Mouse (Mus musculus) limb, embryonic 15.5 days (tissue): ENCODE measurements at regions not wholly inside any gene's neighbourhood (a gene's known extent, or its start where the extent isn't known, plus 50 kb on each side); places are given as distances from the start of the nearest gene placed in this dataset.

ENCODE experiments used
- ATAC-seq: fragments of 200-750 bp; cut with Nextera tagmentation; 2 replicates; pipeline ENCODE4 v1.8.0; 2017; ENCODE audit warnings: low read depth, moderate TSS enrichment; ENCODE audit not compliant: insufficient number of reproducible peaks, low FRiP score, low TSS enrichment
- H3K27ac ChIP-seq: fragments of 300-500 bp; sonication (generic); 2 replicates; pipeline ENCODE4 v1.5.1; 2015; ENCODE audit warnings: moderate library complexity, mild to moderate bottlenecking, inconsistent platforms
- H3K27me3 ChIP-seq: fragments of 300-500 bp; sonication (generic); 2 replicates; pipeline ENCODE4 v1.6.1; 2015; ENCODE audit warnings: inconsistent platforms
- H3K36me3 ChIP-seq: fragments of 300-500 bp; sonication (generic); 2 replicates; pipeline ENCODE4 v1.6.1; 2015; ENCODE audit warnings: inconsistent platforms
- H3K4me1 ChIP-seq: fragments of 300-500 bp; sonication (generic); 2 replicates; pipeline ENCODE4 v1.6.1; 2015; ENCODE audit warnings: inconsistent platforms
- H3K4me2 ChIP-seq: fragments of 300-500 bp; sonication (generic); 2 replicates; pipeline ENCODE4 v1.6.1; 2015; ENCODE audit warnings: mild to moderate bottlenecking, inconsistent platforms
- H3K4me3 ChIP-seq: fragments of 300-500 bp; sonication (generic); 2 replicates; pipeline ENCODE4 v1.5.1; 2015; ENCODE audit warnings: mild to moderate bottlenecking, inconsistent platforms
- H3K9ac ChIP-seq: fragments of 300-500 bp; sonication (generic); 2 replicates; pipeline ENCODE4 v1.6.1; 2015; ENCODE audit warnings: inconsistent platforms
- H3K9me3 ChIP-seq: fragments of 300-500 bp; sonication (generic); 2 replicates; pipeline ENCODE4 v1.6.1; 2016; ENCODE audit warnings: inconsistent platforms
- WGBS: fragments of 180-500 bp; shearing (Covaris S2); methylation state at CpG from one replicate; pipeline ENCODE4 v1.1.7; 2015; 5-methylcytosine and 5-hydroxymethylcytosine counted together

DNA sequence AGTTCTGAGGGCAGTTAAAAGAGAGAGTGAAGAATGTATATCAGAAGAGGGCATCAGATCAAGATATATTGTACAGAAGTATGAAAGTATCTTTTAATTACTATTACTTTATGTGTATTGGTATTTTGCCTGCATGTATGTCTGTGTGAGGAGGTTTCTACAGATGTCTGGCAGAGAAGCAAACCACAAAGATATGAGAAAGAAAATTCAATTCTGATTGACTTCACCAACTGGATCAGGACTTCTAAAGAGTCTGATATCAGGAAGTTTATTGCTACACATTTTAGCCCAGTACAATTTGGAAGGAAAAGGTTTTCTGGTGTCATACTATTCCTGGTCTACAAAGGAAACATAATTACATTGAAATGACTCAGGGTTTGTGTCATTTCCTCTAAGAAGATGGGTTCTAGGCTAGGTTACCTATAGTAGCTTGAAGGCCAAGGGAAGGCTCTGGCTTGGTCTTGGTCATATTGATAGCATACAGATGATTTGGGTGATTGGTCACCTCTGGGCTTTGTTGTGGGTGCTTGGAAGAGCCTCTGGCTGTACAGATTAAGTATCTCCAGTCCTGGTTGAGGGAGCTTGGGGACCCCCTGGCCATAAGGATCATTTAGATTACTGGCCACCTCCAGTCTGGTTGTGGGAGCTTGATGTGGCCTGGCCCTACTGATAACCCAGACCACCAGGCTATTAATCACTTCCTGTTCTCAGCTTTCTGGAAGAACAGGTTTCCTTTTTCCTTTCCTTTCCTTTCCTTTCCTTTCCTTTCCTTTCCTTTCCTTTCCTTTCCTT is 275.1 kb upstream of the Pkn2 start:
- H3K27me3 ChIP-seq: no peaks in the 10 kb centered on the region
- H3K4me3 ChIP-seq: no peak overlapping the region
- no peak overlapping the region for H3K9ac ChIP-seq
- no peak overlapping the region for H3K4me2 ChIP-seq
- no peak for ATAC-seq
- no peaks in the 10 kb centered on the region for H3K36me3 ChIP-seq
- H3K9me3 ChIP-seq: no peaks in the 10 kb centered on the region
- H3K4me1 ChIP-seq: no peaks in the 10 kb centered on the region
- H3K27ac ChIP-seq: no peak overlapping the region

DNA sequence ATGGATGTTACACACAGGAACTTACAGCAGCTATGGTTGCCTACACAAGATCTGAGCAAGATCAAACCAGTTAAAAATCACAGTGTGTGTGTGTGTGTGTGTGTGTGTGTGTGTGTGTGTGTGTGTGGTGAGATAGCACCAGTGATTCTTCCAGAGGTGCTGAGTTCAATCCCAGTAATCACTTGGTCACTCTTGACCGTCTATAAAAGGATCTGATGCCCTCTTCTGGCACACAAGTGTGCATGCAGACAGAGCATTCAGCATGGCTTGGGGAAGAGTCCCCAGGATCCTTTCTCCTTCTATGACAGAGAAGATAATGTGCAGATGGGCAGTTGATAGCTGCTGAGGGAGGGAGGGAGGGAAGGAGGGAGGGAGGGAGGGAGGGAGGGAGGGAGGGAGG is 274.4 kb upstream of the Pkn2 start:
- no peak overlapping the region for H3K4me2 ChIP-seq
- no peaks in the 10 kb centered on the region for H3K9me3 ChIP-seq
- WGBS: 27% methylated on average over 1 of the region's 1 CpGs
- no peaks in the 10 kb centered on the region for H3K4me1 ChIP-seq
- no peaks in the 10 kb centered on the region for H3K36me3 ChIP-seq
- ATAC-seq: no peak
- H3K27ac ChIP-seq: no peak overlapping the region
- no peak overlapping the region for H3K9ac ChIP-seq
- H3K4me3 ChIP-seq: no peak overlapping the region
- H3K27me3 ChIP-seq: no peaks in the 10 kb centered on the region

DNA sequence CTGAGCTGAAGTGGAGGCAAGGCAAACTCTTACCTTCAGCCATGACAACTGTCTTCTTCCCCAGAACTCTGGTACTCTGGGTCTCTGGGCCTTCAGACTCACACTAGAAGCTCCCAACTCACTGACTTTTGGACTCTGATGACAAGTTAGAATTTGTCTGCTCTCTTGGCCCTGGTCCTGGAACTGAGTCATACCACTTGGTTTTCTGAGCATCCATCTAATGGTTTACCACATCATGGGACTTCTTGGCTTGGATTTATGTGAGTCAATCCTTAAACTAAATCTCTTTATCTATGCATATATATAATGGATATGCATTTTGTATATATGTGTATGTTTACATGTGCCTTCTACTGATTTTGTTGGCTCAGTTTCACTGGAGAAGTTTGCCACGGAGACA is 273.8 kb upstream of the Pkn2 start:
- no peaks in the 10 kb centered on the region for H3K9me3 ChIP-seq
- no peak for ATAC-seq
- no peaks in the 10 kb centered on the region for H3K27me3 ChIP-seq
- no peak overlapping the region for H3K9ac ChIP-seq
- H3K4me3 ChIP-seq: no peak overlapping the region
- H3K36me3 ChIP-seq: no peaks in the 10 kb centered on the region
- no peaks in the 10 kb centered on the region for H3K4me1 ChIP-seq
- H3K4me2 ChIP-seq: no peak overlapping the region
- 89% methylated on average over 1 of the region's 1 CpGs for WGBS
- H3K27ac ChIP-seq: no peak overlapping the region

DNA sequence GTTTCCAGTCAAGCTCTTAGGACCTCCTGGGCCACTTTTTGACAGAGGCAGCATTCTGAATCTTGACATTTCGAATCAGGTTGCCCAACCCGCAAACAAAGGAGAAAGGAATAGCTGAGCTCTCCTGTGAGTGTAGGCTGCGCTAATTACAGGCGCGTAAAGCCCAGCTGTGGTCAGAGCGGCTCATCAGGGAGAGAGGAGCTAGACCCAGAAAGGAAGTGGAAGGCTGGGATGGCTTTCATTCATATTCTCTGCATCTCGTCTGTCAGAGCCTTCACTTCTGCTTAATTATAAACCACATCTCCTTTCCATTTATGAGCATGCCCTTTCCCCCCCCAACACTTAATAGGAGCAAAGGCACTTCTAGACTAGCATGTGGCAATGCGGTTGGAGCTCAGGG is 265.7 kb upstream of the Pkn2 start:
- Histone ChIP-seq H3K27me3 (no peaks in the 10 kb centered on the region), H3K4me1 (no peaks in the 10 kb centered on the region), H3K4me3 (no peak overlapping the region), H3K36me3 (no peaks in the 10 kb centered on the region), H3K4me2 (no peak overlapping the region), H3K9me3 (no peaks in the 10 kb centered on the region), H3K9ac (no peak overlapping the region), H3K27ac (no peak overlapping the region)
- ATAC-seq: no peak
- 52% methylated on average over 8 of the region's 8 CpGs for WGBS

DNA sequence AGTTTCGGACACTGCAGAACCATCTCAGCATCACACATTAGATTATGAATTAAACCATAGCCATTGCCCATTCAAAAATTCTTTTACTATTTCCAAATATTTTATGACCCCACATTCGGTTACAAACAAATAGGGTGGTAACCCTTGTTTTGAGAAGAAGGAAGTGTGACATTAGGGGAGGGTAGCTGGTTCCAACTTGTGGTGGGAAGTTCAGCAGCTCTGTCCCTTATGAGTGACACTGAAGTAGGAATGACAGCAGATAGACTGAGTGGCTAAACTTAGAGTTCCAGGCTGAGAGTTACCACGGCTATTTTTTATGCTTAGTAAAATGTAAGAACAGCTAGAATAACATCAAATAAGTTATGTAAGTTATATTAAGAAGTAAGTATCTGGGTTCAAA is 257.1 kb upstream of the Pkn2 start:
- Histone ChIP-seq H3K4me1 (no peaks in the 10 kb centered on the region), H3K9ac (no peak overlapping the region), H3K4me3 (no peak overlapping the region), H3K9me3 (no peaks in the 10 kb centered on the region), H3K36me3 (no peaks in the 10 kb centered on the region), H3K27me3 (no peaks in the 10 kb centered on the region), H3K4me2 (no peak overlapping the region), H3K27ac (no peak overlapping the region)
- ATAC-seq: no peak
- 86% methylated on average over 3 of the region's 3 CpGs for WGBS

DNA sequence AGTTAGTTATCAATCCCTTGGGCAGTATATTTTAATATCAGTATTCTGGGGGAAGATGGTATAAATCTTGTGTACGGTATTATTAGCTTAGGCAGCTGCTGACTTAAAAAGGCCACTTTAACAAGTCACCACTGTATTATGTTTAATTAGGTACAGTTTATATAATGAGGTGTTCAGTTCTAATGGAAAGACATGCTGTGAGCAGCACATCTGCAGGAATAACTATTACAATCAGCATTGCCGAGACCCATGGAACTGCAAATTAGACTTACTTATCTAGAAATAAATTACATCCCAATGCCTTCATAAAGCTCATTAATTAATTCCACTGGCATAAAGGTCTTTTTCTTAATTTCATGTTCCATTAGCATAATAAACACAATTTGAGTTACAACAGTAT is 252.7 kb upstream of the Pkn2 start:
- no peaks in the 10 kb centered on the region for H3K4me1 ChIP-seq
- H3K4me2 ChIP-seq: no peak overlapping the region
- no peak overlapping the region for H3K27ac ChIP-seq
- no peaks in the 10 kb centered on the region for H3K9me3 ChIP-seq
- no peak for ATAC-seq
- 33% methylated on average over 2 of the region's 2 CpGs for WGBS
- no peaks in the 10 kb centered on the region for H3K36me3 ChIP-seq
- H3K9ac ChIP-seq: no peak overlapping the region
- H3K4me3 ChIP-seq: no peak overlapping the region
- H3K27me3 ChIP-seq: no peaks in the 10 kb centered on the region

DNA sequence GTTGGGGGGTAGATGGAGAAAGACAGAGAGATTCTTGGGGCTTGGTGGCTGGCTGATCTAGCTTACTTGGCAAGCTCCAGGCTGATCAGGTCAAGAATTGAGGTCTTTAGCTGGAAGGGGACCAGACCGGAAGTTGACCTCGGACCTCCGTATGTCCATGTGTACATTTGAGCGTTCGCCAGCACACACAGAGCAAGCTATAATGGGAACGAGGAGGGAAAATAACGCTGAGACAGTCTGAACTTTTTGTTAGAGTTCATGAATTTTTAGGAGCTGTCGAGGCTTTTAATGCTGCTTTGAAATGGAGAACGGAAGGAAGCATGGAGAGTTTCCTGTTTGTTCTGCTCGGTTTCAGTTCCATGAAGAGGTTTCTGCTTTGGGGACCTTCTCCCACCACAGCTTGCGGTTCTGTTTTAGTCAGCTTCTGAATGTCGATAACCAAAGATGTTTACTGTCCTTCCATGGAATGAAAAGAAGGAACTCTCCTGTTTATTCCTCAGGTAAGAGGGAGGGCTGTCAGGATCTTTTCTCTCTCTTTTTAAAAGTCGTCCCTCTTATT is 226.0 kb upstream of the Pkn2 start:
- Histone ChIP-seq H3K36me3 (no peaks in the 10 kb centered on the region), H3K4me1 (0 out of 2 replicates have a peak, but pooled peaks cover 3% of the 10 kb centered on the region), H3K27ac (no peak overlapping the region), H3K9me3 (no peaks in the 10 kb centered on the region), H3K4me2 (no peak overlapping the region), H3K9ac (no peak overlapping the region), H3K4me3 (no peak overlapping the region), H3K27me3 (no peaks in the 10 kb centered on the region)
- WGBS: 49% methylated on average over 13 of the region's 13 CpGs
- ATAC-seq: no peak

DNA sequence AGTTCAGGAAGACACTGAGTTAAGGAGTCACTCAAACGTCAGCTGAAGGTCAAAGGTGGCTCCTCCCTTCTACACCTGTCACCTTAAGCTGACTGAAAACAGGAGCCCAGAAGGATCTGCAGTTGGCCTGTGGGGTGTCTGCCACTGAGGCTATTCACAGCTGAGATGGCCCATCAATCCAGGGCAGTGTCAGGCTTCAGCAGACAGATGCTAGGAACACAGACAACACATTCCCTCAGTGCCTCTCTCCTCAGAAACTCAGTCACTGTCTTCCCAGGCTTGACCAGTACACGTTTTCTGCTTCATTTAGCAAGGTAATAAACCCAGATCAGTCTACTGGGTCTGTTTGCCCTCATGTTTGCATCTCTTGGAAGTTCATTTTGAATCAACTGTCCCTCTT is 222.9 kb upstream of the Pkn2 start:
- 37% methylated on average over 2 of the region's 2 CpGs for WGBS
- no peak overlapping the region for H3K4me2 ChIP-seq
- H3K36me3 ChIP-seq: no peaks in the 10 kb centered on the region
- no peak for ATAC-seq
- H3K27me3 ChIP-seq: peaks cover 11% of the 10 kb centered on the region; the same call in 1 of the 2 replicates
- peaks cover 15% of the 10 kb centered on the region; the same call in 1 of the 2 replicates for H3K4me1 ChIP-seq
- H3K4me3 ChIP-seq: no peak overlapping the region
- H3K9me3 ChIP-seq: no peaks in the 10 kb centered on the region
- no peak overlapping the region for H3K9ac ChIP-seq
- no peak overlapping the region for H3K27ac ChIP-seq

DNA sequence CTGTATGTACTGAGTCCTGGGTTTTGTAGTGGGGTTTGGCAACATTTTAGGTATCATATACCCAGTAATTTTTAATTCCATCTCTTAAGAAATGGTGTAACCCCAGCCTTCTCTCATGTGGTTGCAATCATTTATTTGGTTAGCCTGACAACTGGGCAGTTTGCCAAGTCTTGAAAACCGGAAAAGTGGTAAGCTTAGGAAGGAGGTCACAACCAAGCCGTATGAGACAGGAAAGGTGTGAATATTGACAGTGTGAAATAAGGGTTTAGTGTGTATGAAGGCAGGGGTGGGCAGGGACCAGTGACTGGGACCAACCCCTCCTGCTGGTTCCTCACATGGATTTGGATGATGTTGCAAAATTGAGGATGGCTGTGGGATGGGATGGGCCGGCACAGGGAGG is 221.5 kb upstream of the Pkn2 start:
- no peak overlapping the region for H3K27ac ChIP-seq
- peaks cover 19% of the 10 kb centered on the region for H3K27me3 ChIP-seq
- no peak overlapping the region for H3K4me2 ChIP-seq
- no peaks in the 10 kb centered on the region for H3K9me3 ChIP-seq
- no peak overlapping the region for H3K9ac ChIP-seq
- no peak overlapping the region for H3K4me3 ChIP-seq
- H3K4me1 ChIP-seq: peaks cover 15% of the 10 kb centered on the region; the same call in 1 of the 2 replicates
- 0 out of 2 replicates have a peak, but pooled peaks have one; percentile 30 for ATAC-seq
- WGBS: 8% methylated on average over 3 of the region's 3 CpGs
- no peaks in the 10 kb centered on the region for H3K36me3 ChIP-seq

DNA sequence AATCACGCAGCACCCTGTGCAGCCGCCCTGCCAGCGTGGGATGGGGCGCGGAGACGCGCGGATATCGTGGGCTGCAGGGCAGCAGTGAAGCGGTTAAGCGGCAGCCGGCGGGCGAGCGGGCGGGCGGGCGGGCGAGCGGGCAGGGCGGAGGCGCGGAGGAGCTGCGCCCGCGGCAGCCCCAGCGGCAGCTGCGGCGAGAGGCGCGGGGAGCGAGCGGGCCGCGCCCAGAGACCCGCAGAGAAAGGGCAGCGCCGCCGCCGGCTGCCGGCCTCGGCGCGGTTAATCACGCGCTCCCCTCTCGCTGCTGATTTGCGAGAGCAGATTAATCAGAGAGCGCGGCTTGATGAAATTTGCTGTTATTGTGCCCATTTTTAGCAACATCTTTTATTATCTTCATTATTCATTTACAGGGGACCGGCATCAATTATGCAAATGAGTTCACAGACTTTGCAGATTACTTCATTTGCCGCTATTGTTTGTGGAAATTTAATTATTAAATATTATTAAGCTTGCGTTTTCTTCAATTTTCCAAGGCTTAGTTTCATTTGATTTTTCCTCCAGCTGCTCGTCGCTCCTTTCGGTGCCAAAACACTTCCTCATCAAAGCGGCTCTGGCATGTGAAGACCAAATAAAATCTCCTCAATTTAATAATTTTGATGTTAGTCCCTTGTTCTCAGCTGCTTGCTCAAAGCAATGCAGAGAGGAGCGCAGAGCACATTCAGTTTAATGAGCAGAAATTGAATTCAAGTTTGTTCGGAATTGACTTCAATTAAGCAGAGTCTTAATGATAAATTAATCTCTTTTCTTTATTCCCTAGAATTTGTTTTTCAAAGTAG is 219.2 kb upstream of the Pkn2 start:
- Histone ChIP-seq H3K4me2 (peak overlapping the region; percentile 84), H3K9ac (no peak overlapping the region), H3K27me3 (peaks cover 19% of the 10 kb centered on the region), H3K4me1 (peaks cover 15% of the 10 kb centered on the region; the same call in 1 of the 2 replicates), H3K36me3 (no peaks in the 10 kb centered on the region), H3K4me3 (peak overlapping the region; percentile 46), H3K27ac (no peak overlapping the region), H3K9me3 (no peaks in the 10 kb centered on the region)
- ATAC-seq: no peak
- WGBS: 2% methylated on average over 54 of the region's 59 CpGs

DNA sequence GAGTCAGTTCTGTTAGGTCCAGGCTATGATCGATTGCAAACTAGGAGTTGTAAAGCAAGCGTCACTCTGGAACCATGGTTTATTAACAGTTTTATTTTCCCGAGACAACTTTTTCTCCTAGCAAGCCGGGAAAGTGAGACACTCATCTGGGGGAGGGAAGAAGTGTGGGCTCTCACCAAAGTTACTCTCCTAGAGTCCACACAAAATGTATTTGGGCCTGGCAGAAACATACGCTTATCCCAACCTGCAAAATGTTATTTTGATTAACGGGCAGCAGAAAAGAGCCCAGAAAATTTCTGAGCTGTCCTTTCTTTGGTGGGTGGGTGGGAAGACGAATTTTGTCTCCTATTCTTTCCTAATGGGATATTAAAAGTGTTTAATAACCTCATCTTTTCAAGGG is 218.4 kb upstream of the Pkn2 start:
- no peaks in the 10 kb centered on the region for H3K9me3 ChIP-seq
- no peaks in the 10 kb centered on the region for H3K36me3 ChIP-seq
- ATAC-seq: no peak
- H3K27me3 ChIP-seq: peaks cover 19% of the 10 kb centered on the region
- peak overlapping the region; percentile 46; the same call in 1 of the 2 replicates for H3K4me3 ChIP-seq
- no peak overlapping the region for H3K9ac ChIP-seq
- H3K4me1 ChIP-seq: peaks cover 15% of the 10 kb centered on the region; the same call in 1 of the 2 replicates
- 51% methylated on average over 7 of the region's 7 CpGs for WGBS
- H3K27ac ChIP-seq: no peak overlapping the region
- H3K4me2 ChIP-seq: peak overlapping the region; percentile 84

DNA sequence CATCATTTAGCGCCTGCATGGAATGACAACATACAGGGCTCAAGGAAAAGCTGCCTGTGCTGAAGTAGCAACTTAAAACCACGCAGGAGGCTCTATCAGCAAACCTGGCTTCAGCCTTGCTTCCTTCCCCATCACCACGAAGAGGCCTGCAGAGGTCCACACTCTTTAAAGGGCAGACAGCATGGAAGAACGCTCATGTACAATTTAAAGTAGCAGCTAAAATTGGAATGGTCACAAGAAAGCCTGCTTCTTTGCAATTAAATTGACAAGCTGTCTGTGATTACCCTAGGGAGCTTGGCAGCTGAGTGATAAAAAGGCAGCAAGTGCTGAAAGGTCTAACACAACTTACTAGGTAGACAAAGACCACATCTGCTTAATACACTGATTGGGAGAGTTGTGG is 210.4 kb upstream of the Pkn2 start:
- Histone ChIP-seq H3K36me3 (no peaks in the 10 kb centered on the region), H3K4me2 (no peak overlapping the region), H3K4me1 (0 out of 2 replicates have a peak, but pooled peaks cover 5% of the 10 kb centered on the region), H3K4me3 (no peak overlapping the region), H3K9ac (no peak overlapping the region), H3K27me3 (no peaks in the 10 kb centered on the region), H3K9me3 (no peaks in the 10 kb centered on the region), H3K27ac (no peak overlapping the region)
- ATAC-seq: no peak
- 34% methylated on average over 4 of the region's 4 CpGs for WGBS
